Mouse (Mus musculus): Measurements from ENCODE around the gene Tril. TPM values are rescaled to one million over a fixed set of nuclear protein-coding genes. Genes with fewer than 3 reads are reported as not detected.

The Tril gene
- polyA plus RNA-seq, 1 experiment = 0.43 TPM

DNA sequence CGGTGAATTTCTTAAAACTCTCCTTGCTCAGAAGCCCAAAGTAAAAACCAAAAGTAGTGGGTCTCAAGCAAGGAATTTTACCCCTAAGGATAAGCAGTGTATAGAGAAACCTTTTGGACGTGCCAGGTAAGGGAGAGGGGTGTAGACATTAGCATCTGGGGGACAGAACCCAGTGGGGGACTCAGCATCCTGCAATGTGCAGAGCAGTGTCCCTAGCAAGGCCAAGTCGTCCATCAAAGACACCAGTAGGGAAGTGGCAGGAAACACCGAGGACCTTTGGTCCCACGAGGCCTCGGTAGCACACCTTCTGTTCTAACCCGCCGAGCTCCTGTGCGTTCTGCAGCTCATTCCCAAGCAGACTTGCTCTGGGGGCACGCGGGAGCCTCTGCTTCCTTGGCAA lies 25.6 kb downstream of the Tril start:
- peaks cover 7% of the 10 kb centered on the region for H3K4me1 ChIP-seq (ENCODE audit: control insufficient read depth, insufficient read depth, low read length)
- no peak overlapping the region for H3K27ac ChIP-seq (ENCODE audit: control insufficient read depth, insufficient read depth, low read depth, low read length)
- H3K4me3 ChIP-seq (ENCODE audit: control insufficient read depth, low read depth, low read length) = no peak overlapping the region
- H3K36me3 ChIP-seq (ENCODE audit: control insufficient read depth, insufficient read depth, low read length) = no peaks in the 10 kb centered on the region
- no peaks in the 10 kb centered on the region for H3K27me3 ChIP-seq (ENCODE audit: control insufficient read depth, insufficient read depth, low read length)
- TF ChIP-seq CTCF (IDR thresholded peaks at IDR 0.05; ENCODE audit: control insufficient read depth, insufficient read depth, insufficient replicate concordance, low read depth, low read length) (no peak), POLR2A (IDR thresholded peaks at IDR 0.05; ENCODE audit: control insufficient read depth, low read depth, low read length) (no peak)

DNA sequence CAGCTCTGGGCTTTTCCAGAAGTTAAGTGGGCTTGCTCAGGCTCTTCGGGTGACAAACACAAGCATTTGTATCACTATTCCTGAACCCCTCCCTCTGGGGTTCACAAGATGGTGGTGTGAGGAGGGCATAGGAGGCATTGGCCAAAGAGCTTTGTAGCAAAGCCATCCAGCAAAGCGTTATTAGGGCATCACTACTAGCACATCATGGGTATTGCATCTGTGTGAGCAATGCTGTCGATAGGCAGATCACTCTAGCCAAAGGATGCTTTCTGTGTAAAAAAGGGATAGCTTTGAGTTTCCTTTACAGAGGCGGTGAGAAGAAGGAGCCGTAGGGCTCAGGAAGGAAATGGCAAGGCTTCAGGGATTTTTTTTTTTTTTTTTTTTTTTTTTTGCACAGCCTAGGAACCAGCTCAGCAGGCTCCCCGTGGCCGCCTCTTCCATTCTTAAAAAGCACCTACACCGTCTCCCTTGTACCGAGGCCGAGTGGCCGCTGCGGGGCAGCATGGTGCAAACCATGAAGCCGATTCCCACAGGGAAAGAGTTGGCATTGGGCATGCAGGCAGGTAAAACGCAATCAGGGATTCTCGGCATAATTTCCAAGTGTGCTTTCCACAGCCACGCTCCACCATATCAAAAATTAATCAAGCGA lies 26.2 kb downstream of the Tril start:
- no peaks in the 10 kb centered on the region for H3K27me3 ChIP-seq (ENCODE audit: control insufficient read depth, insufficient read depth, low read length)
- H3K36me3 ChIP-seq (ENCODE audit: control insufficient read depth, insufficient read depth, low read length) = no peaks in the 10 kb centered on the region
- TF ChIP-seq POLR2A (IDR thresholded peaks at IDR 0.05; ENCODE audit: control insufficient read depth, low read depth, low read length) (no peak), CTCF (IDR thresholded peaks at IDR 0.05; ENCODE audit: control insufficient read depth, insufficient read depth, insufficient replicate concordance, low read depth, low read length) (peak; percentile 68; the same call in 1 of the 2 replicates)
- H3K4me3 ChIP-seq (ENCODE audit: control insufficient read depth, low read depth, low read length) = no peak overlapping the region
- no peak overlapping the region for H3K27ac ChIP-seq (ENCODE audit: control insufficient read depth, insufficient read depth, low read depth, low read length)
- peaks cover 7% of the 10 kb centered on the region for H3K4me1 ChIP-seq (ENCODE audit: control insufficient read depth, insufficient read depth, low read length)

DNA sequence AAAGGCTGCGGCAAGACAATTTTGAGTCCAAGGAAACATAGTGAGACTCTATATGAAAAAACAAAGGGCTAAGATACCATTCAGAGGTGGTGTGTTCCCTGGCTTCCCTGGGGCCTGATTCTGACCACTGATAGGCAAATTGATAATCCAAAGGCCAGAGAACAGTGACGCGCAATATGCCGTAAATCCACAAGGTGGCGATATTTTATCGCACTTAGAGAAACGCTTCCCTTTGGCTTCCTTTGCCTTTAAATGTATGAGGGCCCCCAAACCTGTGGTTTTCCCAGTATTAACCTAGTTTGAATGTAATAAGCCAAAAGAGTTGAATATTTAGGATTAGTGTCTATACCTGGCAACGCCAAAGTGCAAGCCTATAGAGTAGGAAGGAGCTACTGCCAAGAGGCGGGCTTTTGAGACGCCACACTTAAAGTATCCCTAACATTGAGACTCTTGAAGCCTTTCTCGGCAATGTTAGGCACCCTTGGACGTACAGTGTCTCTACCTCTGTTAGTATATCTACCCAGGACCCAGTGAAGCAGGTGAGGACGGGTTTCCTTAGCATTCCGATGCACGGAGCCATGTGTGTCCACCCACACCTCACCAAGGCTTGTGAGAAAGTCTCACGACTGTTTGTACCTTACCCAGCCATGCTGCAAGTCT lies 37.6 kb downstream of the Tril start:
- H3K27ac ChIP-seq (ENCODE audit: control insufficient read depth, insufficient read depth, low read depth, low read length) = no peak overlapping the region
- H3K36me3 ChIP-seq (ENCODE audit: control insufficient read depth, insufficient read depth, low read length) = no peaks in the 10 kb centered on the region
- H3K4me1 ChIP-seq (ENCODE audit: control insufficient read depth, insufficient read depth, low read length) = no peaks in the 10 kb centered on the region
- H3K4me3 ChIP-seq (ENCODE audit: control insufficient read depth, low read depth, low read length) = no peak overlapping the region
- TF ChIP-seq POLR2A (IDR thresholded peaks at IDR 0.05; ENCODE audit: control insufficient read depth, low read depth, low read length) (no peak), CTCF (IDR thresholded peaks at IDR 0.05; ENCODE audit: control insufficient read depth, insufficient read depth, insufficient replicate concordance, low read depth, low read length) (peak; percentile 53; the same call in 1 of the 2 replicates)
- H3K27me3 ChIP-seq (ENCODE audit: control insufficient read depth, insufficient read depth, low read length) = no peaks in the 10 kb centered on the region

DNA sequence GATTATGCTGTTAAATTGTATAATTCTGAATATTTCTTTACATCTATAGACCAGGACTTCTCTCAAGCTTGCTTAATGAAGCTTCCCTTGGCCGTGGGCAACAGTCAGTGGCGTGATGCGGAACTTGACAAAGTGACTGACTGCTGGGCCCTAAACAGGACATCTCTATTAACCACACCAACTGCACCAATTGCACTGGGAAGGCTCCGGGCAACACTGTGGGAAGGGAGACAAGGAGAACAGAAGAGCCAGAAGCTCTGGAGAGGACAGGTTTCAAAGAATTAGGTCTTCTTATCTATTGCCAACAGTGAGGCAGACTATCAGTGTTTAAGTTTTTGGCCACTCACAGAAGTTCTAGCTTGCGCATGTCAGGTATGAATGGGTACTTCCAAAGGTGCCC lies 38.4 kb downstream of the Tril start:
- Histone ChIP-seq H3K4me3 (ENCODE audit: control insufficient read depth, low read depth, low read length) (no peak overlapping the region), H3K27ac (ENCODE audit: control insufficient read depth, insufficient read depth, low read depth, low read length) (no peak overlapping the region), H3K27me3 (ENCODE audit: control insufficient read depth, insufficient read depth, low read length) (no peaks in the 10 kb centered on the region), H3K36me3 (ENCODE audit: control insufficient read depth, insufficient read depth, low read length) (no peaks in the 10 kb centered on the region), H3K4me1 (ENCODE audit: control insufficient read depth, insufficient read depth, low read length) (no peaks in the 10 kb centered on the region)
- TF ChIP-seq POLR2A (IDR thresholded peaks at IDR 0.05; ENCODE audit: control insufficient read depth, low read depth, low read length) (no peak), CTCF (IDR thresholded peaks at IDR 0.05; ENCODE audit: control insufficient read depth, insufficient read depth, insufficient replicate concordance, low read depth, low read length) (no peak)

DNA sequence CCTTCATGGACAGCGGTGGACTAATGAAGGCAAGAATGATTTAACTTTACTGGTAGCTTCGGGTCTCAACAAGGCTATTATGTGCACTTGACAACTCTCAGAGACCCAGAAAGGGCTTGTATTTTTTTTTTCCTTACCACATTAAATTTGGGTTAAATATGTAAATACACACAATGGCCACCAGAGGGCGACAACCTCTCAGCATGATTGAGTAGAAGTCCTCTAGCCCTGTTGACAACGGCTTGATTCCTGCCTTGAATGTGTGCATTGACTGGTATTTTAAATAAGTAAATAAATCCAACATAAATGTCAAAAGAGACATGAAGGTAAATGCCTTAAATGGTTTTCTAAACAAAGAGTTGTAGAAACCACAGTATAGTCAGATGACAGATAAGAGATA lies 39.5 kb downstream of the Tril start:
- no peaks in the 10 kb centered on the region for H3K36me3 ChIP-seq (ENCODE audit: control insufficient read depth, insufficient read depth, low read length)
- H3K4me1 ChIP-seq (ENCODE audit: control insufficient read depth, insufficient read depth, low read length) = no peaks in the 10 kb centered on the region
- TF ChIP-seq POLR2A (IDR thresholded peaks at IDR 0.05; ENCODE audit: control insufficient read depth, low read depth, low read length) = no peak
- TF ChIP-seq CTCF (IDR thresholded peaks at IDR 0.05; ENCODE audit: control insufficient read depth, insufficient read depth, insufficient replicate concordance, low read depth, low read length) = peak; percentile 45; the same call in 1 of the 2 replicates
- no peak overlapping the region for H3K4me3 ChIP-seq (ENCODE audit: control insufficient read depth, low read depth, low read length)
- H3K27me3 ChIP-seq (ENCODE audit: control insufficient read depth, insufficient read depth, low read length) = no peaks in the 10 kb centered on the region
- no peak overlapping the region for H3K27ac ChIP-seq (ENCODE audit: control insufficient read depth, insufficient read depth, low read depth, low read length)

DNA sequence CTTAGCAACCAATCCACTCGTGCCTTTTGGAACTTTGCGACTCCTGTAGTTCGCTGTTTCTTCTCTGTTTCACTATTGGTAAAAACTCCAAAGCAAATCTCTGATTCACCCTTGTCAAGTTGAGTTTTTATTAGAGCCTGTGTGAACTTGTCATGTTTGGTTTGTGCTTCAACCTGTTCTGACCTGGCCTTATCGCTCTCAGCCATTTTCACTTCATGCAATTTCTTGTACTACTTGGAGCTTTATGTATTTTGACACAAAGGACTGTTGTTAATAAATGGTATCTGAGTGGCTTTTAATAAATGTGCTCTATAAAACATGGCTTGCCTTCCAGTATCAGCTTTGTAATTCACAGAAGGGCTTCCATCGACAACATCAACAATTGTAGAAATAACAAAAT lies 40.6 kb downstream of the Tril start:
- Histone ChIP-seq H3K36me3 (ENCODE audit: control insufficient read depth, insufficient read depth, low read length) (no peaks in the 10 kb centered on the region), H3K4me3 (ENCODE audit: control insufficient read depth, low read depth, low read length) (no peak overlapping the region), H3K27me3 (ENCODE audit: control insufficient read depth, insufficient read depth, low read length) (no peaks in the 10 kb centered on the region), H3K4me1 (ENCODE audit: control insufficient read depth, insufficient read depth, low read length) (no peaks in the 10 kb centered on the region), H3K27ac (ENCODE audit: control insufficient read depth, insufficient read depth, low read depth, low read length) (no peak overlapping the region)
- TF ChIP-seq POLR2A (IDR thresholded peaks at IDR 0.05; ENCODE audit: control insufficient read depth, low read depth, low read length) (no peak), CTCF (IDR thresholded peaks at IDR 0.05; ENCODE audit: control insufficient read depth, insufficient read depth, insufficient replicate concordance, low read depth, low read length) (no peak)

DNA sequence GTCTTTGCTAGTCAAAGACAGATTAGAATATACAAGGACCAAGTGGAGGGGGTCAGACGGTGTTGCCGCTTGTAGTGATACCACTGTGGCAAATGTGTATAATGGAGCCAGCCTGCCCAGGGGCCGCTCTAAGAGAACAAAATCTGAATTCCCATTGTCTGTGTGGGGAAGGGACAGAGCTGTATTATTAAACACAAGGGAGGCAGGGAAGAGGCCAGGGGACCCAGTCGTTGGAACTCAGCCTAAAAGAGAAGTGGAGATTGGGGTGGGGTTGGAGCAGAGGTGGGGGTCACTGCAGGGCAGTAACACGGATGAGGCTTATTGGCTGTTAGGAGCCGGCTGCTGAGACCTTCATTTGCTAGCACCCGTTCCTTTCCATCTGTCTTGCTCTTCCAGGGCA lies 41.1 kb downstream of the Tril start:
- Histone ChIP-seq H3K36me3 (ENCODE audit: control insufficient read depth, insufficient read depth, low read length) (no peaks in the 10 kb centered on the region), H3K4me1 (ENCODE audit: control insufficient read depth, insufficient read depth, low read length) (no peaks in the 10 kb centered on the region)
- TF ChIP-seq CTCF (IDR thresholded peaks at IDR 0.05; ENCODE audit: control insufficient read depth, insufficient read depth, insufficient replicate concordance, low read depth, low read length) (no peak), POLR2A (IDR thresholded peaks at IDR 0.05; ENCODE audit: control insufficient read depth, low read depth, low read length) (no peak)

More for the DNA sequence above, 41.1 kb downstream of the Tril start:
- H3K27ac ChIP-seq (ENCODE audit: control insufficient read depth, insufficient read depth, low read depth, low read length) = no peak overlapping the region
- no peak overlapping the region for H3K4me3 ChIP-seq (ENCODE audit: control insufficient read depth, low read depth, low read length)
- H3K27me3 ChIP-seq (ENCODE audit: control insufficient read depth, insufficient read depth, low read length) = no peaks in the 10 kb centered on the region
